Mouse (Mus musculus) effector memory CD4-positive, alpha-beta T cell, adult 5 months (primary cell): Measurements from ENCODE around the gene Btbd19. TPM values are rescaled to one million over a fixed set of nuclear protein-coding genes. Genes with fewer than 3 reads are reported as not detected.

ENCODE experiments used
- polyA plus RNA-seq: library from polyadenylated mRNA; unstranded; fragments of 100-300 nt; shearing (Covaris generic); gene quantifications from one replicate; pipeline ENCODE4 v1.2.1, GENCODE M21; 2017

Btbd19 gene
- 32.3 TPM for polyA plus RNA-seq

DNA sequence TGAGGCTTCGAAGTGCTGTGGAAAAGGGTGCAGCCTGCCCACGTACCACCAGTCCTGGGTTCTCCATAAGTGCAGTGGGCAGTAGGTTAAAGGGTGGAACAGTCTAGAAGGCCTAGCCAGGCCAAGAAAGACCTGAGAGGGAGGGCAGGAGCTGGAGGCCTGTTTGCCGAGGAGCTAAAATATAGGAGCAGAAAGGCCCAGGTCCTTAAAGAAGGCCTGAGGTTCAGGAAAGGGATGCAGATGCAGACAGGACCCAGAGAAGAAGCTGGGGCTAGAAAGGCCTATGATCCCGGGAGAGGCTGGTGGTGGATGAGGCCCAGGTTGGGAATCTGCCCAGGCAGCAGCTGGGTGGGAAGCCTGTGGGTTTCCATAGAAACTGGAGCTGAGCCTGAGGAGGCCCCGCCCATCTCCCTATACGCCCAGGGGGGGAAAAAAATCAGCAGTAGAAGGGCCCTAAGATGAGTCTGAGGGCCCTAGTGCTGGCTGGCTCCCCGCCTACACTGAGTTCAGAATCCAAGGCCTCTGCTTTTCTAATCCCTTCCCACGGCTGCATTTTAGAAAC, at the start of gene Btbd19:
TSS of gene Btbd19 (minus strand) at position 378 of the 562 bp plus-strand sequence.

DNA sequence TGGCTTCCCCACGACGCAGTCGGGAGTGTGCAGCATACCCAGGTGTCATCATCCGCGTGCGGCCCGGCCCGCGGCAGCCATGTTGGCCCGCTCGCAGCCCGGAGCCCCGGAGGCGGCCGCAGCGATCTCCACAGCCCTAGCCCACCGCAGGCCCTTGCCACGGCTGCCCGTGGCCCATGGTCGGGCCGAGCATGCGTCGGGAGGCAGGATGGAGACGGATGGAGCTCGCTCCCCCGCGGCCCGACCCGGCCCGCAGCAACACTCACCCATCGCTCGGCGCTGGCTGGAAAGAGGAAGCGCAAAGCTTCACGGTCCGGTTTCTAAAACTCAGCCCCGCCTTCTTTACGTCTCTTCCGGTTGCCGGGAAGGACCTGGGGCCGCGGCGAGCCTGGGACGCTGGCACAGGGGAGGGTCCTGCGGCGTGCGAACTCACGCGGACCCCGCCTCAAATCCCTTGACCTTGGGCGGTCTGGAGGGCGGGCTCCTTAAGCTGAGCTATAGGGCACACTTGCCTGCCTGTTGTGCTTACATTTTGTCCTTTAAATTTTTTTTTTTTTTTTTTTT, 30.3 kb upstream of the Btbd19 start, which contains the start of gene Rps8:
TSS of gene Rps8 (minus strand) at position 452 of the 564 bp plus-strand sequence.

DNA sequence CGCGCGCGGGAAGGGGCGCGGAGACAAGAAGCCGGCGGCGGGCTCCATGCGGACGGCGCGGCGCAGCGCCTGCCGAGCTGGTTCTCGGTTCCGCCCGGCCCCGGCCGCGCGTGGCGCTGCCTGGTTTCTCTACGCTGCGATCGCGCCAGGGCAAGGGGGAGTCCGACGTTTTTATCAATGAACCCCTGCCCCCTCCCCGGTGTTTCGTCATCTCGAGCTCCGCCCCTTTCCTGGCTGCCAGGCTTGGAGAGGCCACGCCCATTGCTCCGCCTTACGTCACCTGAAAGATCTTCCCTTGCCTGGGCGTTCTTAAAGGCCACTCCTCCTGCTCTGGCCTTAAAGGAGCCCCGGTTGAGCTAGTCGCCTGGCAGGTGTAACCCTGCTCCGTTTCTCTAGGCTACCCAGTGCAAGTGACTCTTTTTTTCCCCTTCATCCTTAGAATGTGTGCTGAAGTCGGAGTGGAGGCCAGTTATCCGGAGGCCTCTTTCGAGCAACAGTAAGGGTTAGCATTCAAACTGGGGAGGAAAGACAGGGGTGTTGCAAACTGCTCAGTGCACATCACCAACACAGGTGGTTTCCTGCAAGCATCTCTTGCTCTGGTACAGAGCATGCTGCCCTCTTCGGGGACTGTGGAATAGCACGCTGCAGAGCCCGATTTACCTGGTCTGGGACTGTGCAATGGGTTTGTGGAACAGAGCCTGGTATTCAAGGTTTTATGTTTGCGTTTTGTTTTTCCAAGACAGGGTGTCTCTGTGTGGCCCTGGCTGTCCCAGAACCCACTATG, 8.5 kb upstream of the Btbd19 start, which contains the start of gene Plk3:
TSS of gene Plk3 (minus strand) at position 147 of the 784 bp plus-strand sequence.

DNA sequence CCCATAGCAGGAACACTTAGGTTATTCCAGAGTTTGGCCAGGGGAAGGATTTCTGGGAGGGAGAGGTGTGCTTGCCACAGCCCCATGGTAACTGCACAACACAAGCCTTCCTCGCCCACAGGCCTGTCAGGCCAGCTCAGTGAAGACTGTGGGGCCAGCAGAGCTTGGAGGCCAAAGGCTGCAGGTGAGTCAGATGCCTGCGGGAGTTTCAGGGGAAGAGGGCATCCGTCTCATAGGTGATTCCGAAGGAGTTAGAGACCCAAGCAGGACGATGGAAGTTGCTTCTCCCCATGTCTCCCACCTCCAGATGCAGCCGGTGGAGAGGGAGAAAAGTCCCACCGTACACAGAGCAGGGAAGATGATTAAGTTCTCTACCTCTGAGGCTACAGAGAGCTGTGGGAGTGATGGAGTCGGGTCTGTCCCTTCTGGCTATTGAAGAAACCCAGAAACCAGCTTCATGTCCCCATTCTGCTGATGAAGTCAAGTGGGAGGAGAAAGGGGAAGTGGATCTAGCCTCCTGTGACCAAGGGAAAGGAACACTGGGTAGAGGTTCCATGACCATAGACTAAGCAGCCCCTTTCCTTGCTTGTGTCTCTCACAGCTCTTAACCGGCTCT, 1.3 kb upstream of the Btbd19 start, which contains the start of gene Tctex1d4:
TSS of gene Tctex1d4 (plus strand) at position 120 of the 616 bp plus-strand sequence.

DNA sequence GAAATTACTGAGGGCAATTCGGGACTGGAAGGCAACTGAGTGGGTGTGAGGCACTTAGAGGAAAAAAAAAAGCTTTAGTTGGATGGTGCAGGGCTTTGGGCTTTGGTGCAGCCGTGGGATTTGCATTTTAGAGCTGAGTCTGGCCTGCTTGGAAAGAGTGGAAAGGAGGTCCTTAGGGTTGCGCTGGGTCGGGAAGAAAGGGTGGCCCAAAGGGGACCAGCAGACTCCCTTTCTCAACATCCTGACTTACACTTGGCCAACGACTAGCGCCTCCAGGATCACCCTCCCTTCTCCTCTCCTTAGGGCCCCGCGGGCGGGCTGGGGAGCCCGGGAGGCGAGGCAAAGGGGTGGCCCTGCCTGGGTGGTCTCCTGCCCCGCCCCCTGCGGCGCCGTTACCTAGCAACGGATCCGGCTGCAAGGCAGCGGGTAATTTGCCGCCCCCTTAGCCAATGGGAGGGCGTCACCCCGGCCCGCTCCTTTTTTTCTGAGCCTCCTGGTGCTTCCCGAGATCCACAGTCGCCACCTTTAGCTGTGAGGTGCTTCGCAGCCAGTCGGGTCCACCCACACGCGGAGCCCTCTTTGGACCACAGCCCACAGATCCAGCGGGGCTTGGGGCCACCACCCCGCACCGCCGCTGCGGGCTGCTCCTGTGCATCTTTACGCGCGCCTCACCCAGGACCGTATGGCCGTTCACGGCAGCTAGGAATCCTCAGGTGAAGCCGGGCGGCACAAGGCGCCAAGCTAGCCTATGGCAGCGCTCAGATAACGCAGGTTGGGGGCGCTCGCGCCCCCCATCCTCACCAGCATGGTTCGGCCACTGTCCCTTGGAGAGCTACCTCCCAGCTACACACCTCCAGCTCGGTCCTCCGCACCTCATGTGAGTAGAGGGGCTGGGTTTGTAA, 29.7 kb downstream of the Btbd19 start, which contains the start of gene Ptch2:
TSS of gene Ptch2 (plus strand) at position 525 of the 902 bp plus-strand sequence.

Other genes with a start within 250 kb of the Btbd19 start
- gene Zswim5, start 248.3 kb downstream of the Btbd19 start, polyA plus RNA-seq: 0.24 TPM
- gene Urod, start 131.3 kb downstream of the Btbd19 start, polyA plus RNA-seq: 40.9 TPM
- gene Hectd3, start 130.4 kb downstream of the Btbd19 start, polyA plus RNA-seq: 25.3 TPM
- 20.9 TPM for gene Eif2b3, start 106.3 kb downstream of the Btbd19 start, polyA plus RNA-seq
- not detected for gene Ptch2, start 29.6 kb downstream of the Btbd19 start, polyA plus RNA-seq
- 0.56 TPM for gene Tctex1d4, start 1.1 kb upstream of the Btbd19 start, polyA plus RNA-seq
- gene Plk3, start 8.2 kb upstream of the Btbd19 start, polyA plus RNA-seq: 270 TPM
- 490 TPM for gene Rps8, start 30.5 kb upstream of the Btbd19 start, polyA plus RNA-seq
- gene Kif2c, start 56.9 kb upstream of the Btbd19 start, polyA plus RNA-seq: 0.32 TPM
- gene Tmem53, start 126.2 kb upstream of the Btbd19 start, polyA plus RNA-seq: not detected
- gene Armh1, start 126.4 kb upstream of the Btbd19 start, polyA plus RNA-seq: not detected